Mouse (Mus musculus): Measurements from ENCODE around the gene Gatad2b. TPM values are rescaled to one million over a fixed set of nuclear protein-coding genes. Genes with fewer than 3 reads are reported as not detected.

Gene Gatad2b
- polyA plus RNA-seq, 1 experiment from 2014 or later, result 17.1 TPM

GRCm38 (mm10) chr3:90375562-90376246, 82.7 kb downstream of the Gatad2b start:
- Histone ChIP-seq H3K36me3 (no peaks in the 10 kb centered on the region), H3K4me2 (replicated peaks) (no peak overlapping the region), H3K4me3 (no peak overlapping the region), H3K27ac (peak overlapping the region; percentile 67), H3K4me1 (peaks cover 11% of the 10 kb centered on the region), H3K27me3 (no peaks in the 10 kb centered on the region), H3K9ac (no peak overlapping the region), H3K9me3 (replicated peaks) (no peaks in the 10 kb centered on the region)
- WGBS, result 20% methylated on average over 3 of the region's 3 CpGs
- peak; percentile 60 for ATAC-seq (ENCODE audit: low FRiP score)

GRCm38 (mm10) chr3:90376247-90376585, 83.2 kb downstream of the Gatad2b start:
- Histone ChIP-seq H3K4me2 (replicated peaks) (no peak overlapping the region; the same call in 1 of the 2 replicates), H3K36me3 (no peaks in the 10 kb centered on the region), H3K27me3 (no peaks in the 10 kb centered on the region), H3K27ac (peak overlapping the region; percentile 67), H3K4me1 (peaks cover 11% of the 10 kb centered on the region), H3K9me3 (replicated peaks) (no peaks in the 10 kb centered on the region), H3K4me3 (no peak overlapping the region), H3K9ac (no peak overlapping the region)
- WGBS, result 29% methylated on average over 1 of the region's 1 CpGs
- peak; percentile 71 for ATAC-seq (ENCODE audit: low FRiP score)

GRCm38 (mm10) chr3:90378496-90378895, 85.5 kb downstream of the Gatad2b start:
- WGBS, result 79% methylated on average over 5 of the region's 5 CpGs
- ATAC-seq (ENCODE audit: low FRiP score), result no peak
- H3K27me3 ChIP-seq, result no peaks in the 10 kb centered on the region
- no peak overlapping the region for H3K27ac ChIP-seq
- no peaks in the 10 kb centered on the region for H3K9me3 ChIP-seq (replicated peaks)
- H3K4me3 ChIP-seq, result no peak overlapping the region
- H3K36me3 ChIP-seq, result no peaks in the 10 kb centered on the region
- no peak overlapping the region for H3K9ac ChIP-seq
- H3K4me1 ChIP-seq, result peaks cover 11% of the 10 kb centered on the region
- H3K4me2 ChIP-seq (replicated peaks), result no peak overlapping the region

- ATAC-seq (ENCODE audit: low FRiP score), result no peak
- 68% methylated on average over 11 of the region's 11 CpGs for WGBS
Measured at GRCm38 (mm10) chr3:90381727-90382126, 88.7 kb downstream of the Gatad2b start.

GRCm38 (mm10) chr3:90383690-90384089, 90.7 kb downstream of the Gatad2b start:
- H3K9me3 ChIP-seq (replicated peaks), result no peaks in the 10 kb centered on the region
- no peaks in the 10 kb centered on the region for H3K27me3 ChIP-seq
- 84% methylated on average over 4 of the region's 4 CpGs for WGBS
- no peak for ATAC-seq (ENCODE audit: low FRiP score)
- H3K4me2 ChIP-seq (replicated peaks), result no peak overlapping the region
- H3K4me3 ChIP-seq, result no peak overlapping the region
- no peak overlapping the region for H3K27ac ChIP-seq
- no peak overlapping the region for H3K9ac ChIP-seq
- peaks cover 24% of the 10 kb centered on the region for H3K36me3 ChIP-seq
- peaks cover 21% of the 10 kb centered on the region for H3K4me1 ChIP-seq

More at GRCm38 (mm10) chr3:90381727-90382126, 88.7 kb downstream of the Gatad2b start:
- Histone ChIP-seq H3K4me3 (no peak overlapping the region), H3K27ac (no peak overlapping the region), H3K9me3 (replicated peaks) (no peaks in the 10 kb centered on the region), H3K4me1 (peaks cover under 1% of the 10 kb centered on the region), H3K4me2 (replicated peaks) (no peak overlapping the region), H3K9ac (no peak overlapping the region), H3K36me3 (peaks cover 18% of the 10 kb centered on the region), H3K27me3 (no peaks in the 10 kb centered on the region)

GRCm38 (mm10) chr3:90384851-90385375, 91.9 kb downstream of the Gatad2b start:
- no peak for ATAC-seq (ENCODE audit: low FRiP score)
- H3K4me3 ChIP-seq, result no peak overlapping the region
- no peaks in the 10 kb centered on the region for H3K9me3 ChIP-seq (replicated peaks)
- no peaks in the 10 kb centered on the region for H3K27me3 ChIP-seq
- no peak overlapping the region for H3K4me2 ChIP-seq (replicated peaks)
- H3K9ac ChIP-seq, result no peak overlapping the region
- H3K36me3 ChIP-seq, result peaks cover 24% of the 10 kb centered on the region
- H3K4me1 ChIP-seq, result peaks cover 27% of the 10 kb centered on the region
- no peak overlapping the region for H3K27ac ChIP-seq
- WGBS, result 66% methylated on average over 7 of the region's 7 CpGs

GRCm38 (mm10) chr3:90386817-90387216, 93.8 kb downstream of the Gatad2b start:
- H3K9me3 ChIP-seq (replicated peaks), result no peaks in the 10 kb centered on the region
- H3K27ac ChIP-seq, result no peak overlapping the region
- no peak overlapping the region for H3K4me3 ChIP-seq
- H3K36me3 ChIP-seq, result peaks cover 32% of the 10 kb centered on the region
- no peaks in the 10 kb centered on the region for H3K27me3 ChIP-seq
- peak overlapping the region; percentile 94; the same call in 1 of the 2 replicates for H3K4me2 ChIP-seq (replicated peaks)
- ATAC-seq (ENCODE audit: low FRiP score), result no peak
- 0 out of 2 replicates have a peak overlapping the region, but pooled peaks have one; percentile 32 for H3K9ac ChIP-seq
- H3K4me1 ChIP-seq, result peaks cover 39% of the 10 kb centered on the region
- WGBS, result 99% methylated on average over 10 of the region's 10 CpGs

- Histone ChIP-seq H3K4me2 (replicated peaks) (peak overlapping the region; percentile 94), H3K27me3 (no peaks in the 10 kb centered on the region), H3K9ac (peak overlapping the region; percentile 32), H3K4me1 (peaks cover 39% of the 10 kb centered on the region), H3K27ac (0 out of 2 replicates have a peak overlapping the region, but pooled peaks have one; percentile 35), H3K36me3 (peaks cover 39% of the 10 kb centered on the region), H3K4me3 (peak overlapping the region; percentile 68), H3K9me3 (replicated peaks) (no peaks in the 10 kb centered on the region)
- ATAC-seq (ENCODE audit: low FRiP score), result no peak
- 73% methylated on average over 11 of the region's 11 CpGs for WGBS
Measured at GRCm38 (mm10) chr3:90387483-90387882, 94.5 kb downstream of the Gatad2b start.

- peak overlapping the region; percentile 94 for H3K4me2 ChIP-seq (replicated peaks)
- peak overlapping the region; percentile 95; the same call in 1 of the 2 replicates for H3K27ac ChIP-seq
- peaks cover 39% of the 10 kb centered on the region for H3K4me1 ChIP-seq
- H3K9ac ChIP-seq, result peak overlapping the region; percentile 86
- H3K4me3 ChIP-seq, result peak overlapping the region; percentile 68
- no peaks in the 10 kb centered on the region for H3K9me3 ChIP-seq (replicated peaks)
- ATAC-seq (ENCODE audit: low FRiP score), result no peak
- H3K36me3 ChIP-seq, result peaks cover 46% of the 10 kb centered on the region
- WGBS, result 88% methylated on average over 4 of the region's 4 CpGs
- H3K27me3 ChIP-seq, result no peaks in the 10 kb centered on the region
Measured at GRCm38 (mm10) chr3:90388192-90388591, 95.2 kb downstream of the Gatad2b start.

GRCm38 (mm10) chr3:90388726-90389510, 95.9 kb downstream of the Gatad2b start:
- ATAC-seq (ENCODE audit: low FRiP score), result peak; percentile 79
- 4% methylated on average over 52 of the region's 53 CpGs for WGBS
- peaks cover 39% of the 10 kb centered on the region for H3K4me1 ChIP-seq

GRCm38 (mm10) chr3:90389511-90390490, 96.8 kb downstream of the Gatad2b start, which contains the start of gene Slc27a3:
Slc27a3 (minus strand) TSS chr3:90389938.
- peak within 1 kb of the TSS; percentile 95 for H3K27ac ChIP-seq
- H3K4me3 ChIP-seq, result peak within 1 kb of the TSS; percentile 68
- no peaks in the 10 kb centered on the region for H3K9me3 ChIP-seq (replicated peaks)
- no peaks in the 10 kb centered on the region for H3K27me3 ChIP-seq
- peaks cover 39% of the 10 kb centered on the region for H3K4me1 ChIP-seq
- H3K36me3 ChIP-seq, result peaks cover 61% of the 10 kb centered on the region
- WGBS, result 1% methylated on average over 54 of the region's 55 CpGs
- H3K9ac ChIP-seq, result peak within 1 kb of the TSS; percentile 86
- peak; percentile 65 for ATAC-seq (ENCODE audit: low FRiP score)
- peak within 1 kb of the TSS; percentile 94 for H3K4me2 ChIP-seq (replicated peaks)

More at GRCm38 (mm10) chr3:90388726-90389510, 95.9 kb downstream of the Gatad2b start:
- Histone ChIP-seq H3K4me2 (replicated peaks) (peak overlapping the region; percentile 94), H3K27me3 (no peaks in the 10 kb centered on the region), H3K4me3 (peak overlapping the region; percentile 68), H3K9ac (peak overlapping the region; percentile 86), H3K9me3 (replicated peaks) (no peaks in the 10 kb centered on the region), H3K27ac (peak overlapping the region; percentile 95), H3K36me3 (peaks cover 53% of the 10 kb centered on the region)

Measured in hindbrain, embryonic 12.5 days (tissue).